Mouse (Mus musculus) small intestine, adult 2 months (tissue): Measurements from ENCODE around the gene Pla2r1.

Experiments used
- CTCF ChIP-seq: fragments of 200-500 bp; IDR thresholded peaks from 2 replicates; pipeline ENCODE4 v1.5.1; 2012; ENCODE audit warnings: low read depth, mild to moderate bottlenecking, control low read depth, inconsistent platforms, low read length, moderate library complexity, mixed read lengths; ENCODE audit not compliant: insufficient replicate concordance, insufficient read length; ENCODE audit errors: extremely low read depth
- POLR2A ChIP-seq: fragments of 200-500 bp; IDR thresholded peaks from 2 replicates; pipeline ENCODE4 v1.6.1; 2012; ENCODE audit warnings: low read depth, mild to moderate bottlenecking, control low read depth, inconsistent platforms, low read length, moderate library complexity

GRCm38 (mm10) chr2:60514863-60515262, 38.2 kb downstream of the Pla2r1 start:
- TF ChIP-seq CTCF (peak; percentile 52; the same call in 1 of the 2 replicates), POLR2A (no peak)
